Mouse (Mus musculus) neural tube, embryonic 12.5 days (tissue): ENCODE results near the gene St6gal2. TPM values are rescaled to one million over a fixed set of nuclear protein-coding genes. Genes with fewer than 3 reads are reported as not detected.

Source experiments
- ATAC-seq: fragments of 200-750 bp; cut with Nextera tagmentation; 2 replicates; pipeline ENCODE4 v1.8.0; 2017; ENCODE audit warnings: low read depth, mild to moderate bottlenecking, moderate TSS enrichment, moderate library complexity; ENCODE audit not compliant: low FRiP score
- H3K27ac ChIP-seq: fragments of 300-500 bp; sonication (generic); 2 replicates; pipeline ENCODE4 v1.5.1; 2016
- H3K27me3 ChIP-seq: fragments of 300-500 bp; sonication (generic); replicated peaks from 2 replicates; pipeline ENCODE4 v1.6.1; 2016; ENCODE audit warnings: mild to moderate bottlenecking
- H3K36me3 ChIP-seq: fragments of 300-500 bp; sonication (generic); 2 replicates; pipeline ENCODE4 v1.6.1; 2016; ENCODE audit warnings: mild to moderate bottlenecking
- H3K4me1 ChIP-seq: fragments of 300-500 bp; sonication (generic); 2 replicates; pipeline ENCODE4 v1.6.1; 2016
- H3K4me2 ChIP-seq: fragments of 300-500 bp; sonication (generic); replicated peaks from 2 replicates; pipeline ENCODE4 v1.6.1; 2016; ENCODE audit warnings: mild to moderate bottlenecking
- H3K4me3 ChIP-seq: fragments of 300-500 bp; sonication (generic); 2 replicates; pipeline ENCODE4 v1.5.1; 2016
- H3K9ac ChIP-seq: fragments of 300-500 bp; sonication (generic); 2 replicates; pipeline ENCODE4 v1.6.1; 2016; ENCODE audit warnings: mild to moderate bottlenecking
- H3K9me3 ChIP-seq: fragments of 300-500 bp; sonication (generic); 2 replicates; pipeline ENCODE4 v1.6.1; 2016; ENCODE audit warnings: mild to moderate bottlenecking
- WGBS: fragments of 180-500 bp; shearing (Covaris S2); methylation state at CpG from one replicate; pipeline ENCODE4 v1.1.7; 2016; 5-methylcytosine and 5-hydroxymethylcytosine counted together
- polyA plus RNA-seq: library from polyadenylated mRNA; unstranded; fragments of >200 nt; fragmentation: Nextera tagmentation; extraction: Ambion mirVana; gene quantifications from 2 replicates; pipeline ENCODE4 v1.2.1, GENCODE M21; 2016

The St6gal2 gene
- polyA plus RNA-seq, 1 experiment from 2014 or later = 8.8 TPM

- Histone ChIP-seq H3K27ac (no peak overlapping the region), H3K4me2 (no peak overlapping the region), H3K36me3 (no peaks in the 10 kb centered on the region; the same call in 1 of the 2 replicates), H3K4me1 (no peaks in the 10 kb centered on the region), H3K9ac (no peak overlapping the region), H3K4me3 (no peak overlapping the region), H3K9me3 (no peaks in the 10 kb centered on the region), H3K27me3 (no peaks in the 10 kb centered on the region)
- ATAC-seq = no peak
- 85% methylated on average over 7 of the region's 7 CpGs for WGBS
These were observed 34.2 kb downstream of the St6gal2 start for GRCm38 (mm10) chr17:55479367-55479766.

GRCm38 (mm10) chr17:55484108-55484870 lies 39.1 kb downstream of the St6gal2 start:
- Histone ChIP-seq H3K4me1 (no peaks in the 10 kb centered on the region), H3K36me3 (no peaks in the 10 kb centered on the region; the same call in 1 of the 2 replicates), H3K27ac (no peak overlapping the region), H3K4me2 (no peak overlapping the region), H3K4me3 (no peak overlapping the region), H3K27me3 (no peaks in the 10 kb centered on the region), H3K9me3 (no peaks in the 10 kb centered on the region), H3K9ac (no peak overlapping the region)
- no peak for ATAC-seq
- 84% methylated on average over 7 of the region's 7 CpGs for WGBS

GRCm38 (mm10) chr17:55531872-55532271 lies 86.7 kb downstream of the St6gal2 start:
- Histone ChIP-seq H3K9me3 (no peaks in the 10 kb centered on the region), H3K4me1 (no peaks in the 10 kb centered on the region), H3K27me3 (no peaks in the 10 kb centered on the region), H3K36me3 (no peaks in the 10 kb centered on the region), H3K9ac (no peak overlapping the region), H3K27ac (no peak overlapping the region), H3K4me3 (no peak overlapping the region), H3K4me2 (no peak overlapping the region)
- 89% methylated on average over 7 of the region's 7 CpGs for WGBS
- no peak for ATAC-seq

GRCm38 (mm10) chr17:55548476-55548875 lies 103.3 kb downstream of the St6gal2 start:
- Histone ChIP-seq H3K4me1 (no peaks in the 10 kb centered on the region), H3K9me3 (no peaks in the 10 kb centered on the region), H3K9ac (no peak overlapping the region), H3K36me3 (no peaks in the 10 kb centered on the region), H3K4me3 (no peak overlapping the region), H3K4me2 (no peak overlapping the region), H3K27ac (no peak overlapping the region), H3K27me3 (no peaks in the 10 kb centered on the region)
- ATAC-seq = no peak
- 97% methylated on average over 1 of the region's 1 CpGs for WGBS

GRCm38 (mm10) chr17:55561774-55562173 lies 116.6 kb downstream of the St6gal2 start:
- Histone ChIP-seq H3K4me2 (no peak overlapping the region), H3K4me3 (no peak overlapping the region), H3K27ac (no peak overlapping the region), H3K27me3 (no peaks in the 10 kb centered on the region), H3K9me3 (no peaks in the 10 kb centered on the region), H3K36me3 (no peaks in the 10 kb centered on the region), H3K9ac (no peak overlapping the region), H3K4me1 (no peaks in the 10 kb centered on the region)
- 68% methylated on average over 2 of the region's 2 CpGs for WGBS
- no peak for ATAC-seq

Other genes starting within 250 kb of the St6gal2 start
- not detected in 2 replicates for gene Vmn2r118, start 179.8 kb downstream of the St6gal2 start, polyA plus RNA-seq